In the genomic region with DNA sequence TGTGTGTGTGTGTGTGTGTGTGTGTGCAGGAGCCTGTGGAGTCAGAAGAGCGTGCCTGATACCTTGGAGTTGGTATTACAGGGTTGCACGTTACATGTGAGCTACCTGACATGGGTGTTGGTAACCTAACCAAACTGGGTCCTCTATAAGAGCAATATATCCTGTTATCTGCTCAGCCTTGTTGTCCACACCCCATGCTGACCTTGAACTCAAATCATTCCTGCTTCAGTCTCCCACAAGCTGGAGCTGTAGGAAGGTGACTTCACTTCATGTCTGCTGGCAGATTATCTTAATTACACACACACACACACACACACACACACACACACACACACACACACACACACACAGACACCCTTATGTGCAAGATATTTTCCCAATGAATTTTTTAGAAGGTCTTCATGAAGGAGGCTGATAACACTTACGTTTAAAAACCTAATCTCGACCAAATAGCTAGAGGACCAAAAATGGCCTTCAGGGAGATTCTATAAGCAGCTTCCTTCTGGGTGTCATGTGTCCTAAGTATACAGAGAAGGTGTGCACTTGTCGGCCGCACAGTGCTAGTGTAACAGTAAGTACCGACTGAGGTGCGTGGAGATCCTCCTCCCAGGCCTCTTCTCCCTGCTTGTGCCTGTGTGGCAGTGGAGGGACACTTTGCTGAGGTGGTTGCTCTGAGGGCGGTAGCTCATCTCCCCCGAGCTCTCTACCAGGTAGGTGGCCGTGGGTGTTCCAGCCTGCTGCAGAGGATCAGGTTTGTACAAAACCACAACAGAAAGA, we compare ENCODE assay signal across 17 mouse cellular contexts. TPM values are rescaled to one million over a fixed set of nuclear protein-coding genes. Genes with fewer than 3 reads are reported as not detected.
DNase-seq lines count a peak whose midpoint lies in the region; ATAC-seq and TF ChIP-seq lines count a peak whose summit lies in the region.
"Had no signal": no experiment of that assay in that cellular context is flagged by ENCODE, and none has a peak within 500 bp of the region (broad histone marks: within the 10 kb centered on the region; RNA-seq: fewer than 3 reads in every experiment).

No protein-coding gene starts in this region.

- H3K27ac ChIP-seq in liver, embryonic 13.5 days = peak overlapping the region; percentile 57
- H3K27ac ChIP-seq in stomach, postnatal 0 days (replicated peaks) = no peak overlapping the region
- H3K27ac ChIP-seq in left cerebral cortex, adult 2 months = no peak overlapping the region
- H3K27ac ChIP-seq: embryonic facial prominence, embryonic 13.5 days; forebrain, embryonic 12.5 days; heart, embryonic 13.5 days; hindbrain, embryonic 12.5 days had no signal

- no peak overlapping the region for H3K9ac ChIP-seq in liver, embryonic 13.5 days
- H3K9ac ChIP-seq in stomach, postnatal 0 days (ENCODE audit: low read length) = no peak overlapping the region
- H3K9ac ChIP-seq: embryonic facial prominence, embryonic 13.5 days; forebrain, embryonic 12.5 days; heart, embryonic 13.5 days; hindbrain, embryonic 12.5 days had no signal

- 30% methylated on average over 11 of the region's 11 CpGs for WGBS in liver, embryonic 13.5 days (ENCODE audit: insufficient replicate concordance)
- 79% methylated on average over 11 of the region's 11 CpGs for WGBS in stomach, postnatal 0 days

- peaks cover 49% of the 10 kb centered on the region for H3K4me1 ChIP-seq in megakaryocyte, embryonic 14.5 days
- H3K4me1 ChIP-seq in liver, embryonic 13.5 days (replicated peaks) = peaks cover 40% of the 10 kb centered on the region
- H3K4me1 ChIP-seq in stomach, postnatal 0 days (replicated peaks; ENCODE audit: control insufficient read depth, insufficient read depth) = 0 out of 2 replicates have a peak, but pooled peaks cover 3% of the 10 kb centered on the region
- H3K4me1 ChIP-seq: hindbrain, embryonic 12.5 days had no signal

- peak; percentile 45 for DNase-seq in T-cell, adult 2 months (ENCODE audit: low spot score)
- DNase-seq in liver, embryonic 13.5 days = no peak
- no peak for DNase-seq in stomach, postnatal 0 days (ENCODE audit: low spot score)
- DNase-seq in left cerebral cortex, adult 2 months (ENCODE audit: extremely low spot score in 1 of 2, low spot score in 2 of 2) = no peak
- no peak for DNase-seq in cerebellum, adult 8-10 months
- DNase-seq: adrenal gland, adult 2 months; cerebellum, postnatal 14 days; kidney, adult 9 months; midbrain, embryonic 14.5 days had no signal

- H3K36me3 ChIP-seq in megakaryocyte, embryonic 14.5 days (replicated peaks; ENCODE audit: low read length) = peaks cover 2% of the 10 kb centered on the region
- no peaks in the 10 kb centered on the region for H3K36me3 ChIP-seq in liver, embryonic 13.5 days
- no peaks in the 10 kb centered on the region for H3K36me3 ChIP-seq in stomach, postnatal 0 days (ENCODE audit: control insufficient read depth, insufficient read depth, low read length)
- H3K36me3 ChIP-seq: embryonic facial prominence, embryonic 13.5 days; forebrain, embryonic 12.5 days; heart, embryonic 13.5 days; hindbrain, embryonic 12.5 days had no signal

- intact Hi-C loops in left cerebral cortex, adult 2 months (cut with DNase I) = no loop called here

- peak overlapping the region; percentile 15 for H3K4me2 ChIP-seq in liver, embryonic 13.5 days
- H3K4me2 ChIP-seq in stomach, postnatal 0 days (replicated peaks; ENCODE audit: low read depth) = no peak overlapping the region
- H3K4me2 ChIP-seq: embryonic facial prominence, embryonic 13.5 days; forebrain, embryonic 12.5 days; heart, embryonic 13.5 days; hindbrain, embryonic 12.5 days had no signal

- ATAC-seq in megakaryocyte, adult 5-6 weeks (ENCODE audit: poor library complexity, severe bottlenecking) = no peak; the same call in 1 of the 2 replicates
- peak; percentile 70 for ATAC-seq in liver, embryonic 13.5 days (ENCODE audit: low read depth)
- ATAC-seq in stomach, postnatal 0 days (ENCODE audit: low FRiP score, low TSS enrichment) = 0 out of 2 replicates have a peak, but pooled peaks have one; percentile 30
- ATAC-seq: Patski had no signal

- peak overlapping the region; percentile 83 for H3K4me3 ChIP-seq in megakaryocyte, embryonic 14.5 days (replicated peaks)
- no peak overlapping the region for H3K4me3 ChIP-seq in liver, embryonic 13.5 days (replicated peaks)
- H3K4me3 ChIP-seq in stomach, postnatal 0 days (ENCODE audit: low read depth, low read length) = no peak overlapping the region
- no peak overlapping the region for H3K4me3 ChIP-seq in left cerebral cortex, adult 2 months
- H3K4me3 ChIP-seq: embryonic facial prominence, embryonic 13.5 days; forebrain, embryonic 12.5 days; heart, embryonic 13.5 days; hindbrain, embryonic 12.5 days had no signal

- no peaks in the 10 kb centered on the region for H3K27me3 ChIP-seq in megakaryocyte, embryonic 14.5 days (replicated peaks)
- H3K27me3 ChIP-seq in liver, embryonic 13.5 days = no peaks in the 10 kb centered on the region
- H3K27me3 ChIP-seq in stomach, postnatal 0 days (ENCODE audit: control insufficient read depth, insufficient read depth, low read length) = no peaks in the 10 kb centered on the region
- H3K27me3 ChIP-seq: CH12.LX; embryonic facial prominence, embryonic 13.5 days; forebrain, embryonic 12.5 days; heart, embryonic 13.5 days; hindbrain, embryonic 12.5 days; Patski had no signal

- no peaks in the 10 kb centered on the region for H3K9me3 ChIP-seq in megakaryocyte, embryonic 14.5 days
- no peaks in the 10 kb centered on the region for H3K9me3 ChIP-seq in liver, embryonic 13.5 days (replicated peaks)
- no peaks in the 10 kb centered on the region for H3K9me3 ChIP-seq in stomach, postnatal 0 days (ENCODE audit: control insufficient read depth, low read length)
- H3K9me3 ChIP-seq: embryonic facial prominence, embryonic 13.5 days; forebrain, embryonic 12.5 days; heart, embryonic 13.5 days; hindbrain, embryonic 12.5 days had no signal

- no peak for TF ChIP-seq EP300 in stomach, postnatal 0 days (optimal IDR thresholded peaks at IDR 0.05)

- TF ChIP-seq CTCF in stomach, postnatal 0 days (IDR thresholded peaks at IDR 0.05; ENCODE audit: low read depth) = no peak
- no peak for TF ChIP-seq CTCF in left cerebral cortex, adult 2 months (IDR thresholded peaks at IDR 0.05)

RNA-seq across cellular contexts. Expression of a gene that starts 49.8 kb away (rescaled TPM):
- polyA plus RNA-seq in megakaryocyte, embryonic 14.5 days (2012; ENCODE audit: insufficient read depth, low replicate concordance) = 0.43 and 1.2 TPM in 2 replicates
- total RNA-seq in megakaryocyte, adult 5-6 weeks (2015) = 21.0 and 24.3 TPM in 2 replicates
- 8.8 and 13.5 TPM in 2 replicates for total RNA-seq in megakaryocyte, adult 5-6 weeks (2017)
- 1.2 and 2.1 TPM in 2 replicates for polyA plus RNA-seq in liver, embryonic 13.5 days (2015; fragmentation: Nextera tagmentation; extraction: Ambion mirVana)
- 4.0 and 4.3 TPM in 2 replicates for polyA plus RNA-seq in stomach, postnatal 0 days (2015; fragmentation: Nextera tagmentation; extraction: Ambion mirVana)
- 10 to 100 TPM; 20.3 to 21.9 TPM for total RNA-seq in left cerebral cortex, adult 2 months (2021)
